In the genomic region with DNA sequence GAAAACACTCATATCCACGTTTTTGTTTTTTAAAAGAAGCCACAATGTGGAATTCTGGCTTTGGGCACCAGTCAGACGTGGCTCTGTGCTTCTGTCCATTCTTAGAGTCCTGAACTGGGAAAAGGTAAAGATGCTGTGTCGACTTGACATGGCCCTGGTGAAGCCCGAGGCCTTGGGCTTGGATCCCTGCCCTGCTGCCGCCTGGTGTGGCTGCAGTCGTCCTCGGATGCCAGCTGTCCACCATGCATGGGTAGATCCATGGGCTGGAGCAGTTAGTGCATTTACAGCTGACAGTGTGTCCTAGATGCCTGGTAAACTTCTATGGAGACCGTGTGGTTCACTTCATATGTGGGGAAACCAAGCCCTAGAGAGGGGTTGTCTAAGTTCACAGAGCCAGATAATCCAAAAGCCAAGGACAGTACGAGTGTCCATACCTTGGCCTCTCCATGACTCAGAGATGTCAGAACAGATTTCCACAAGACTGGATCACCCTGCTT, we compare ENCODE assay signal across 19 mouse cellular contexts. TPM values are rescaled to one million over a fixed set of nuclear protein-coding genes. Genes with fewer than 3 reads are reported as not detected.
DNase-seq lines count a peak whose midpoint lies in the region; ATAC-seq and TF ChIP-seq lines count a peak whose summit lies in the region.
"Had no signal": no experiment of that assay in that cellular context is flagged by ENCODE, and none has a peak within 500 bp of the region (broad histone marks: within the 10 kb centered on the region; RNA-seq: fewer than 3 reads in every experiment).

No protein-coding gene starts in this region.

- H3K4me3 ChIP-seq in hindbrain, embryonic 11.5 days (ENCODE audit: low read depth, low read length), result no peak overlapping the region
- H3K4me3 ChIP-seq in hindbrain, embryonic 10.5 days, result no peak overlapping the region
- H3K4me3 ChIP-seq in hindbrain, embryonic 13.5 days, result no peak overlapping the region
- H3K4me3 ChIP-seq in myocyte, result no peak overlapping the region
- H3K4me3 ChIP-seq: forebrain, embryonic 10.5 days; heart, adult 2 months; left cerebral cortex, adult 2 months; limb, embryonic 13.5 days; stomach, embryonic 15.5 days had no signal

- no peak for TF ChIP-seq POLR2A in myocyte (IDR thresholded peaks at IDR 0.05; ENCODE audit: insufficient read length, low read depth)

- no peaks in the 10 kb centered on the region for H3K9me3 ChIP-seq in hindbrain, embryonic 11.5 days (ENCODE audit: control insufficient read depth, low read length)
- no peaks in the 10 kb centered on the region for H3K9me3 ChIP-seq in hindbrain, embryonic 10.5 days
- no peaks in the 10 kb centered on the region for H3K9me3 ChIP-seq in hindbrain, embryonic 13.5 days
- H3K9me3 ChIP-seq: stomach, embryonic 15.5 days had no signal

- no peaks in the 10 kb centered on the region; the same call in 1 of the 2 replicates for H3K27me3 ChIP-seq in hindbrain, embryonic 11.5 days (ENCODE audit: control insufficient read depth, insufficient read depth, low read length)
- no peaks in the 10 kb centered on the region for H3K27me3 ChIP-seq in hindbrain, embryonic 10.5 days (ENCODE audit: insufficient read depth, poor library complexity, severe bottlenecking)
- 0 out of 2 replicates have a peak, but pooled peaks cover 11% of the 10 kb centered on the region for H3K27me3 ChIP-seq in hindbrain, embryonic 13.5 days
- H3K27me3 ChIP-seq in myocyte (ENCODE audit: control insufficient read depth, insufficient read depth, insufficient read length), result no peaks in the 10 kb centered on the region
- H3K27me3 ChIP-seq: limb, embryonic 13.5 days; stomach, embryonic 15.5 days had no signal

- no peaks in the 10 kb centered on the region for H3K79me2 ChIP-seq in myocyte (ENCODE audit: control insufficient read depth, insufficient read depth)

- no peak overlapping the region for H3K4me2 ChIP-seq in hindbrain, embryonic 11.5 days (replicated peaks; ENCODE audit: low read depth, low read length)
- H3K4me2 ChIP-seq in hindbrain, embryonic 13.5 days, result peak overlapping the region; percentile 45
- no peak overlapping the region for H3K4me2 ChIP-seq in myocyte (ENCODE audit: low read depth)
- H3K4me2 ChIP-seq: limb, embryonic 13.5 days; stomach, embryonic 15.5 days had no signal

- no peaks in the 10 kb centered on the region for H3K36me3 ChIP-seq in hindbrain, embryonic 11.5 days (ENCODE audit: control insufficient read depth, insufficient read depth, low read length)
- H3K36me3 ChIP-seq in hindbrain, embryonic 10.5 days, result peaks cover 32% of the 10 kb centered on the region
- peaks cover 8% of the 10 kb centered on the region for H3K36me3 ChIP-seq in hindbrain, embryonic 13.5 days
- H3K36me3 ChIP-seq in myocyte (ENCODE audit: control insufficient read depth, insufficient read depth), result no peaks in the 10 kb centered on the region
- H3K36me3 ChIP-seq: stomach, embryonic 15.5 days had no signal

- H3K9ac ChIP-seq in hindbrain, embryonic 11.5 days (ENCODE audit: low read depth, low read length), result no peak overlapping the region
- no peak overlapping the region for H3K9ac ChIP-seq in hindbrain, embryonic 13.5 days
- H3K9ac ChIP-seq: limb, embryonic 13.5 days; liver, embryonic 14.5 days; stomach, embryonic 15.5 days had no signal

- H3K4me1 ChIP-seq in hindbrain, embryonic 11.5 days (replicated peaks; ENCODE audit: control insufficient read depth, insufficient read depth, low read length), result peaks cover 19% of the 10 kb centered on the region
- H3K4me1 ChIP-seq in hindbrain, embryonic 10.5 days (replicated peaks), result peaks cover 72% of the 10 kb centered on the region
- H3K4me1 ChIP-seq in hindbrain, embryonic 13.5 days (replicated peaks), result peaks cover 84% of the 10 kb centered on the region
- H3K4me1 ChIP-seq: stomach, embryonic 15.5 days had no signal

- H3ac ChIP-seq in myocyte (ENCODE audit: control insufficient read depth, insufficient read length), result no peak overlapping the region

- DNase-seq in adrenal gland, postnatal 36 days, result peak; percentile 43 to 59
- DNase-seq in adrenal gland, postnatal 14 days, result no peak
- DNase-seq in hindbrain, embryonic 11.5 days (ENCODE audit: low spot score), result no peak
- no peak for DNase-seq in hindbrain, embryonic 10.5 days (ENCODE audit: low spot score)
- DNase-seq in frontal cortex, postnatal 14 days (ENCODE audit: low spot score in 2 of 2), result no peak
- no peak for DNase-seq in spleen, postnatal 36 days (ENCODE audit: low spot score in 2 of 2)
- DNase-seq: heart, adult 2 months; kidney, adult 18-20 months; kidney, postnatal 10 days; spleen, adult 18-20 months; thymus, adult 2 months had no signal

- ATAC-seq in hindbrain, embryonic 11.5 days (ENCODE audit: low FRiP score), result no peak
- no peak for ATAC-seq in hindbrain, embryonic 13.5 days (ENCODE audit: low FRiP score)

- 91% methylated on average over 9 of the region's 9 CpGs for WGBS in hindbrain, embryonic 11.5 days
- WGBS in hindbrain, embryonic 10.5 days, result 87% methylated on average over 9 of the region's 9 CpGs
- 73% methylated on average over 9 of the region's 9 CpGs for WGBS in hindbrain, embryonic 13.5 days

- H3K27ac ChIP-seq in hindbrain, embryonic 11.5 days (ENCODE audit: low read depth, low read length), result peak overlapping the region; percentile 17; the same call in 1 of the 2 replicates
- no peak overlapping the region for H3K27ac ChIP-seq in hindbrain, embryonic 10.5 days
- H3K27ac ChIP-seq in hindbrain, embryonic 13.5 days, result peak overlapping the region; percentile 78
- H3K27ac ChIP-seq: forebrain, embryonic 10.5 days; heart, adult 2 months; left cerebral cortex, adult 2 months; limb, embryonic 13.5 days; liver, embryonic 14.5 days; stomach, embryonic 15.5 days had no signal

TF ChIP-seq in myocyte, 11 proteins besides CTCF, POLR2A, EP300 and RAD21:
- TF ChIP-seq MYOG (IDR thresholded peaks at IDR 0.05; ENCODE audit: control insufficient read depth in 1 of 3, insufficient read depth in 1 of 3, insufficient read length in 2 of 3, low read depth in 2 of 3) (peak in 2 of 3 experiments; percentile 11 to 12), MYOD1 (IDR thresholded peaks at IDR 0.05; ENCODE audit: control insufficient read depth in 1 of 3, insufficient read length in 2 of 3, low read depth in 2 of 3) (no peak)

RNA-seq across cellular contexts. Expression of a gene that starts 10.7 kb away (rescaled TPM):
- total RNA-seq in adrenal gland, postnatal 36 days (2021), result 1 to 10 TPM; 7.0 to 9.9 TPM
- 6.6 and 7.4 TPM in 2 replicates for total RNA-seq in adrenal gland, postnatal 14 days (2021)
- polyA plus RNA-seq in hindbrain, embryonic 11.5 days (2014; fragmentation: Nextera tagmentation; extraction: Ambion mirVana), result 21.6 and 27.4 TPM in 2 replicates
- polyA plus RNA-seq in hindbrain, embryonic 10.5 days (2016; fragmentation: Nextera tagmentation; extraction: Ambion mirVana), result 5.9 and 14.4 TPM in 2 replicates
- 9.5 and 10.2 TPM in 2 replicates for polyA plus RNA-seq in hindbrain, embryonic 13.5 days (2015; fragmentation: Nextera tagmentation; extraction: Ambion mirVana)
- polyA plus RNA-seq in myocyte (2012; fragmentation: generic; extraction: Trizol), result 19.6 TPM
- total RNA-seq: monocyte, adult 5-6 weeks had no signal

Comparison
In these comparisons a context has a peak if more than half of its experiments do, and no peak if none do; other contexts are left out.
1. DNase-seq: peak in adrenal gland, postnatal 36 days (2 of 2); none in adrenal gland, postnatal 14 days (single experiment), hindbrain, embryonic 11.5 days (single experiment), hindbrain, embryonic 10.5 days (single experiment), frontal cortex, postnatal 14 days (0 of 2) and spleen, postnatal 36 days (0 of 2).